Mouse (Mus musculus) lung, postnatal 0 days (tissue): ENCODE data around the gene Utp4.

ENCODE experiments used
- CTCF ChIP-seq: IDR thresholded peaks from 2 replicates; pipeline ENCODE4 v1.5.1; 2016; ENCODE audit warnings: antibody characterized with exemption, mild to moderate bottlenecking
- EP300 ChIP-seq: IDR thresholded peaks from 2 replicates; pipeline ENCODE4 v1.6.1; 2016; ENCODE audit warnings: antibody characterized with exemption, mild to moderate bottlenecking, control low read depth

DNA sequence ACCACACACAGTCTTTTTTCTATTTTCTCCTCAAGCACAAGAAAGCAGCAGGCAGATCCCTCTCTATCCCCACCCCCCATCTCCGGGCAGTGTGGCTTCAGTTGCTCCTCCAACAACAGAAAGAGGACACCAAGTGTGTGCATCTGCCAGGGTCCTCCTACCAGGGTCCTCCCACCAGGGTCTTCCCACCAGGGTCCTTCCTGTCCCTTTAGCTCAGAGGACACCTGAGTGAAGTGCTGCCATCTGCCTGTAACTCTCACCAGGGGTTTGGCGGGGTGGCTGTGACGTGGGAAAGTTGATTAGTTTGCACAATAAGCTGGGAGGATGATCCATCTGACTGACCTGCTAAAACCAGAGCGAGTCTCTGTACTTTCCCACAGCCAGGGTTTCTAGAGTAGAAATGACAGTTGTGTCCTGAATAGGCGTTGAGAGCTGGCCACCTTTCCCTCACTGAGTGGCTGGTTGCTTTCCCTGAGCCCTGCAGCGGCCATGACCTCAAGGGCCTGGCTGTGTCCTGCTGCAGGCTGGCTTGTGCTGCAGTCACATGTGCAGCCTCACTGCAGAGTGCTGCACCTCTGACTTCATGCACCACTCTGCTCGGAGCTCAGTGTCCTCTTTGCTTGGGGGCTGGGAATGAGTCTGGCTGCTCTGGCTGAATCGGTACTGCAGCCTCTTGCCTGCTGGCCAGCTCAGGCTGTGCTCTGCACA lies 38.7 kb upstream of the Utp4 start:
- TF ChIP-seq CTCF (no peak), EP300 (no peak)
